Mouse (Mus musculus) testis, postnatal 10 days (tissue): ENCODE data around the gene Pcgf2.
"Not testable (repeated sequence)": the region's sequence is repeated elsewhere in the genome, so short reads cannot be mapped to it uniquely, and the experiment has no call there.

Source experiments
- DNase-seq: peaks from one replicate; pipeline ENCODE4 v3.0.0; 2021; ENCODE audit warnings: low spot score

Gene Pcgf2

GRCm38 (mm10) chr11:97717369-97718280, 17.3 kb upstream of the Pcgf2 start:
- no peak for DNase-seq

GRCm38 (mm10) chr11:97716021-97716420, 15.7 kb upstream of the Pcgf2 start:
- no peak for DNase-seq

- DNase-seq, result peak; percentile 59
Observed at GRCm38 (mm10) chr11:97714784-97715760, 14.8 kb upstream of the Pcgf2 start.

- no peak for DNase-seq
Observed at GRCm38 (mm10) chr11:97714356-97714755, 14.1 kb upstream of the Pcgf2 start.

GRCm38 (mm10) chr11:97713896-97714295, 13.6 kb upstream of the Pcgf2 start:
- DNase-seq, result no peak

- DNase-seq, result no peak
Observed at GRCm38 (mm10) chr11:97712286-97712685, 12.0 kb upstream of the Pcgf2 start.

- DNase-seq, result no peak
Observed at GRCm38 (mm10) chr11:97711200-97711900, 11.1 kb upstream of the Pcgf2 start.

- not testable (repeated sequence) for DNase-seq
Observed at GRCm38 (mm10) chr11:97710067-97710466, 9.8 kb upstream of the Pcgf2 start.

- peak; percentile 96 for DNase-seq
Observed at GRCm38 (mm10) chr11:97703039-97703826, 2.9 kb upstream of the Pcgf2 start, which contains the start of gene Psmb3. TSS of gene Psmb3 (plus strand) at chr11:97703399.

GRCm38 (mm10) chr11:97702393-97702745, 2.1 kb upstream of the Pcgf2 start:
- DNase-seq, result peak; percentile 92

- no peak for DNase-seq
Observed at GRCm38 (mm10) chr11:97701581-97702392, 1.5 kb upstream of the Pcgf2 start.

- DNase-seq, result peak; percentile 60
Observed at GRCm38 (mm10) chr11:97700746-97701580, 666 bp upstream of the Pcgf2 start.

GRCm38 (mm10) chr11:97699626-97700002, 683 bp downstream of the Pcgf2 start:
- peak; percentile 97 for DNase-seq

- DNase-seq, result peak; percentile 94
Observed at GRCm38 (mm10) chr11:97698741-97699611, 1.3 kb downstream of the Pcgf2 start.

- no peak for DNase-seq
Observed at GRCm38 (mm10) chr11:97697891-97698529, 2.3 kb downstream of the Pcgf2 start.

- no peak for DNase-seq
Observed at GRCm38 (mm10) chr11:97697199-97697890, 3.0 kb downstream of the Pcgf2 start.

GRCm38 (mm10) chr11:97696669-97697068, 3.6 kb downstream of the Pcgf2 start:
- no peak for DNase-seq
